Mouse (Mus musculus) lung, postnatal 0 days (tissue): ENCODE measurements at regions not wholly inside any gene's neighbourhood (a gene's known extent, or its start where the extent isn't known, plus 50 kb on each side); places are given as distances from the start of the nearest gene placed in this dataset.

Source experiments
- ATAC-seq: fragments of 200-750 bp; cut with Nextera tagmentation; 2 replicates; pipeline ENCODE4 v1.8.0; 2017; ENCODE audit warnings: moderate library complexity
- DNase-seq: peaks from one replicate; pipeline ENCODE4 v3.0.0-alpha.2; 2016; ENCODE audit warnings: low spot score
- H3K27ac ChIP-seq: fragments of 300-500 bp; sonication (generic); 2 replicates; pipeline ENCODE4 v1.5.1; 2014; ENCODE audit warnings: antibody characterized with exemption, mild to moderate bottlenecking, low read length, mixed read lengths
- H3K27me3 ChIP-seq: fragments of 300-500 bp; sonication (generic); replicated peaks from 2 replicates; pipeline ENCODE4 v1.6.1; 2014; ENCODE audit warnings: low read length, mixed read lengths; ENCODE audit not compliant: insufficient read depth
- H3K36me3 ChIP-seq: fragments of 300-500 bp; sonication (generic); 2 replicates; pipeline ENCODE4 v1.6.1; 2014; ENCODE audit warnings: low read length, mixed read lengths; ENCODE audit not compliant: insufficient read depth
- H3K4me1 ChIP-seq: fragments of 300-500 bp; sonication (generic); 2 replicates; pipeline ENCODE4 v1.6.1; 2014; ENCODE audit warnings: antibody characterized with exemption, low read depth, low read length, mixed read lengths; ENCODE audit not compliant: insufficient read depth
- H3K4me2 ChIP-seq: fragments of 300-500 bp; sonication (generic); replicated peaks from 2 replicates; pipeline ENCODE4 v1.6.1; 2014; ENCODE audit warnings: low read depth, mild to moderate bottlenecking, low read length, moderate library complexity, mixed read lengths
- H3K4me3 ChIP-seq: fragments of 300-500 bp; sonication (generic); 2 replicates; pipeline ENCODE4 v1.5.1; 2014; ENCODE audit warnings: low read depth, low read length
- H3K9ac ChIP-seq: fragments of 300-500 bp; sonication (generic); replicated peaks from 2 replicates; pipeline ENCODE4 v1.6.1; 2014; ENCODE audit warnings: low read depth, mild to moderate bottlenecking
- H3K9me3 ChIP-seq: fragments of 300-500 bp; sonication (generic); 2 replicates; pipeline ENCODE4 v1.6.1; 2016; ENCODE audit warnings: low read length, mixed read lengths
- CTCF ChIP-seq: IDR thresholded peaks from 2 replicates; pipeline ENCODE4 v1.5.1; 2016; ENCODE audit warnings: antibody characterized with exemption, mild to moderate bottlenecking
- EP300 ChIP-seq: IDR thresholded peaks from 2 replicates; pipeline ENCODE4 v1.6.1; 2016; ENCODE audit warnings: antibody characterized with exemption, mild to moderate bottlenecking, control low read depth
- WGBS: fragments of 180-500 bp; shearing (Covaris S2); extraction: QIAGEN DNeasy Blood & Tissue Kit; methylation state at CpG from one replicate; pipeline ENCODE4 v1.1.7; 2014; 5-methylcytosine and 5-hydroxymethylcytosine counted together

- ATAC-seq (no peak), DNase-seq (no peak)
- no peak overlapping the region for H3K4me3 ChIP-seq
- WGBS: 48% methylated on average over 4 of the region's 4 CpGs
- H3K9me3 ChIP-seq: no peaks in the 10 kb centered on the region
- H3K9ac ChIP-seq: no peak overlapping the region
- TF ChIP-seq CTCF (no peak), EP300 (no peak)
- H3K27me3 ChIP-seq: no peaks in the 10 kb centered on the region
- H3K36me3 ChIP-seq: no peaks in the 10 kb centered on the region
- H3K4me2 ChIP-seq: no peak overlapping the region
- H3K27ac ChIP-seq: no peak overlapping the region
- H3K4me1 ChIP-seq: no peaks in the 10 kb centered on the region
Measured at GRCm38 (mm10) chr14:24612254-24612995, 125.5 kb downstream of the Rps24 start.

DNA sequence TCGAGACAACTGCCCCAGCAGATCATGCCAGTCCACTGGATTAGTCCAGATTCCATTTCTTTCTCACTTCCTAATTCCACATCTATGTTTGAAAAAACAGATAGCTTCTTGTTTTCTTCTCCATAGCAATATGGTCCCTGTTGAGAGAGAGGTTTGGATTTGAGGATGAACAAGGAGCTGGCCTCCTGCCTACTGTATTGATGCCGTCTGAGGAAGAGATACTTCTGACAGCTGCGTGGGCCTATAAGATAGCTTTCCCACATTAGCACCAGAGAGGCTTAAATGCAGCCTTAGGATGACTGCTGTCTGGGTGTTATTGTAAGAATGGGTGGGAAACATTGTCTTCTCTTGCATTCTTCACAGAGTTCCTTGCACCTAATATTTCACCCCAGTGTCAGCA, 128.9 kb downstream of the Rps24 start:
- no peak for ATAC-seq
- Histone ChIP-seq H3K4me3 (no peak overlapping the region), H3K4me1 (no peaks in the 10 kb centered on the region), H3K36me3 (no peaks in the 10 kb centered on the region), H3K9me3 (no peaks in the 10 kb centered on the region), H3K27ac (no peak overlapping the region), H3K9ac (no peak overlapping the region), H3K4me2 (no peak overlapping the region), H3K27me3 (no peaks in the 10 kb centered on the region)
- no peak for DNase-seq
- WGBS: 67% methylated on average over 3 of the region's 3 CpGs
- TF ChIP-seq EP300 (no peak), CTCF (no peak)

GRCm38 (mm10) chr14:24616306-24617125, 129.6 kb downstream of the Rps24 start:
- H3K36me3 ChIP-seq: no peaks in the 10 kb centered on the region
- no peaks in the 10 kb centered on the region for H3K27me3 ChIP-seq
- H3K9me3 ChIP-seq: no peaks in the 10 kb centered on the region
- no peaks in the 10 kb centered on the region for H3K4me1 ChIP-seq
- DNase-seq (no peak), ATAC-seq (no peak)
- 55% methylated on average over 10 of the region's 10 CpGs for WGBS
- no peak overlapping the region for H3K9ac ChIP-seq
- no peak overlapping the region for H3K4me3 ChIP-seq
- TF ChIP-seq EP300: no peak
- H3K4me2 ChIP-seq: no peak overlapping the region
- no peak overlapping the region for H3K27ac ChIP-seq

DNA sequence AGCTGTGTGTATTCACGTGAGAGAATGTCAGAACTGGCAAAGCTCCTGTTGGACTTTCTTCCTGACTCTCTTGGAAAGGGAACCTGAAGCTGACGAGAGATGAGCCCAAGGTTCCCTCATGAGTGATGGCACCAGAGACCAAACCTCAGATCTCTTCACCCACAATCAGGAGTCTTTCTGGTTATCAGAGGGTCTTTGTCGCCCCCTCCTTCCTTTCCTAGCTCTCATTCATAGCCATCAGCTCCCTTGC, 130.1 kb downstream of the Rps24 start:
- Histone ChIP-seq H3K4me1 (no peaks in the 10 kb centered on the region), H3K9ac (no peak overlapping the region), H3K9me3 (no peaks in the 10 kb centered on the region), H3K27ac (no peak overlapping the region), H3K27me3 (no peaks in the 10 kb centered on the region), H3K4me3 (no peak overlapping the region), H3K36me3 (no peaks in the 10 kb centered on the region), H3K4me2 (no peak overlapping the region)
- DNase-seq: no peak
- TF ChIP-seq EP300: no peak
- no peak for TF ChIP-seq CTCF
- WGBS: 58% methylated on average over 3 of the region's 3 CpGs
- ATAC-seq: no peak

GRCm38 (mm10) chr14:24617393-24617861, 130.5 kb downstream of the Rps24 start:
- 72% methylated on average over 10 of the region's 10 CpGs for WGBS
- no peak overlapping the region for H3K9ac ChIP-seq
- no peak overlapping the region for H3K27ac ChIP-seq
- no peaks in the 10 kb centered on the region for H3K4me1 ChIP-seq
- no peaks in the 10 kb centered on the region for H3K36me3 ChIP-seq
- no peaks in the 10 kb centered on the region for H3K9me3 ChIP-seq
- ATAC-seq (no peak), DNase-seq (no peak)
- H3K4me2 ChIP-seq: no peak overlapping the region
- no peak for TF ChIP-seq EP300
- TF ChIP-seq CTCF: no peak
- H3K4me3 ChIP-seq: no peak overlapping the region
- no peaks in the 10 kb centered on the region for H3K27me3 ChIP-seq

DNA sequence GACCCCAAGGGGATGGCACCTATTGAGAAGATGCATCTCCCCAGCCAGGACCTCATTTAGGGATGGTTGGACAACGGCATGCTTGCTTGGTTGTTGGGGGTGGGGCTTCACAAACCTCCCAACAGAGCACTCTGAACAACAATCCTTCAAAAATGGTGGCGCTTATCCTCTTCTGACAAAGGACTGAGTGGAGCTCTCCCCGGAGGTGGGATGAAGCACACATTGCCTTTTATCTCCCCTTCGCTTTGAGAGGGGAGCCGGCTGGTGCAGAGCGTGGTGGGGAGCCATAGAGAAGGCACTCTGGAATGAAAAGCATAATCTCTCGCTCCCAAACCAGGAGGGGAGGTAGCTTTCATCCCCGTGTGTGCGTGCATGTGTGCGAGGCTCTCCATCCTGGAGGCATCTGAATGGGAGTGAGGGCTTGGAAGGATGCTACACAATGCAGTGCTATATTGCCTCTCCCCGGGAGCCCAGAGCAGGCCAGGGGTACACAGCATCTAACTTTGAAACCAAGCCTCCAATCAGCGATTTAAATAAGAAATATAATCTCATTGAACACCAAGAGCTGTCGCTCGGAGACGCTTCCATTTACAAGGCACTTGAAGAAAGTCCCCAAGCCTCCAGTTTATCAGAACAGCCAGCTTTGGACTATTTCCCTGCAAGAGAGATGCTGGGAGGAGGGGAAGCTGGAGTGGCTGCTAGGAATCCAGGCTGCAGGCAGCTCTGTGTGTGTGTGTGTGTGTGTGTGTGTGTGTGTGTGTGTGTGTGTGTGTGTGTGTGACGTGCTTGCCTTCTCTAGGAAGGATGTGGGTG, 131.5 kb downstream of the Rps24 start:
- no peaks in the 10 kb centered on the region for H3K27me3 ChIP-seq
- H3K4me3 ChIP-seq: no peak overlapping the region
- H3K4me1 ChIP-seq: no peaks in the 10 kb centered on the region
- no peak overlapping the region for H3K27ac ChIP-seq
- WGBS: 51% methylated on average over 16 of the region's 16 CpGs
- ATAC-seq: no peak
- DNase-seq: no peak
- no peak for TF ChIP-seq EP300
- TF ChIP-seq CTCF: no peak
- no peak overlapping the region for H3K9ac ChIP-seq
- H3K36me3 ChIP-seq: no peaks in the 10 kb centered on the region
- no peak overlapping the region for H3K4me2 ChIP-seq
- no peaks in the 10 kb centered on the region for H3K9me3 ChIP-seq
